Mouse (Mus musculus) frontal cortex, adult (tissue): Measurements from ENCODE around the gene Srd5a1.

Experiments
- ATAC-seq: cut with Nextera tagmentation; 2 replicates; pipeline ENCODE4 v1.9.2; 2017; ENCODE audit warnings: mild to moderate bottlenecking, moderate library complexity, mixed read lengths; ENCODE audit not compliant: low TSS enrichment

The Srd5a1 gene

DNA sequence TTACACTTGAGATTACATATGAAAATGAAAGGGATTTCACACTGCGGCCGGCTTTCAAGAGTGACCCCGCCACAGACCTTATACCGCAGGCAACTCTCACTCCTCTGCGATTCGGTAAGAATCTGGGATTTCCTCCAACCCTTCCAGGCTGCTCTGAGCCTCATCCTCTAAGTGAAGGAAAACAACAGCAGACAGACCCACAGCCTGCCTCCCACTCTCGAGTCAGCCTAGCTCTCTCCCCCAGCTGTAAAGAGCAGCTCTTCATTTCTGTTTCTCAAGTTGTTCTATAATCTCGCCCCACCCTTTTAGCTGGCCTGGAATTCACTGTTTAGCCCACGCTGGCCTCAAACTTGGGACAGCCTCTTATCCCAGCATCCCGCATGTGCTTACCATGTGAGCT lies 69.5 kb downstream of the Srd5a1 start:
- ATAC-seq: peak; percentile 92

DNA sequence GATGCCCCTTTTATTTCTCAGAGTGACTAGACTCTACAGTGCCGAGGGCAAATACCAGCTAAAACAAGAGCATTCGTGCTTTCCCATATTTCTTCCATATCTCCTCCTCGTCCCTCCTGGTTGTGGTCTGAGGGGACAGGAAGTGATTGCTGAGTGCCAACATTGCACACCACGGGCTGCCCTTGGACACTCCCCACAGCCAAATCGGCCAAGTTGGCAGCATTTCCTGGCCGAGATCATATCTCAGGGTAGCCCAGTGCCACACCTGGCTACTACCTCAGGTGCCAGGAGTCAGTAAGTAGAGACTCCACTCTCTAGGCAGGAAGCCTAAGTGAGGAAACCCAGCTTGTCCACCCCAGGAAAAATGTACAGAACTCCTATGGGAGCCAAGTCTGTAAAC lies 70.0 kb downstream of the Srd5a1 start:
- ATAC-seq: peak; percentile 3; the same call in 1 of the 2 replicates

DNA sequence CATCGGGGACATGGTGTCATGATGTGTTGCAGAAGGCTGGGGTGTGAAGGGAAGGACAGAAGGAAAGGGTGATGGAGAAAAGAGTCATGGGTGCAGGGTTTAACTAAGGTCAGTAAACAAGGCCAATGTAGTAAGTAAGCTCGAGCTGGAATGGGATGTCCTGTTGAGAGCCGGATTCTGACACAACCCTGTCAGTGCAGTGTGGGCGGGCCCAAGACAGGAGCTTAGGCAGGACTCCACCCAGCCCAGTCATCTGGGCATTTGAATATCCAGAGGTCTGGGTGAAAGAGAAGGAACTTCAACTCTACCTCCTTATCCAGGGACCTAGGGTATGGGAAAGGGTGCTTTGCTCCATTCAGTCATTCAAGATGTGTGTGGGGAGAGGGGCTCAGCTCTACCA lies 72.9 kb downstream of the Srd5a1 start:
- no peak for ATAC-seq

DNA sequence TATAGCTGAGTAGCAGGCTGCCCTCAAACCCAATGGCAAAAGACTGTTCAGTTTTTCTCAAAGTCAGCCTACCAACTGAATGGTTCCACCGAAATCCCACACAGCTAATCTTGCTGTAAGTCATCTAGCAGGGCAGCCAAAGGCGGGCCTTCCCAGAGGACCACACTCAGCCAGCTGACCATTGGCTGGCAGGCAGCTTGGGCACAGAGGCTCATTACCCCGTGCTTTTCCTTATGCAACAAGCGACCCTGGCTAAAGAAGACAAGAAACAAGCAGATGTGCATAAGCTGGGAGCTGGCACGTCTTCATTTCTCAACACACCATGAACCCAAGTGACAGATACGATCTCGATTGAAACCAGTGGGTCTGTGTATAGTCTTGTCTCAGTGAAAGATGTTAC lies 73.9 kb downstream of the Srd5a1 start:
- no peak for ATAC-seq

DNA sequence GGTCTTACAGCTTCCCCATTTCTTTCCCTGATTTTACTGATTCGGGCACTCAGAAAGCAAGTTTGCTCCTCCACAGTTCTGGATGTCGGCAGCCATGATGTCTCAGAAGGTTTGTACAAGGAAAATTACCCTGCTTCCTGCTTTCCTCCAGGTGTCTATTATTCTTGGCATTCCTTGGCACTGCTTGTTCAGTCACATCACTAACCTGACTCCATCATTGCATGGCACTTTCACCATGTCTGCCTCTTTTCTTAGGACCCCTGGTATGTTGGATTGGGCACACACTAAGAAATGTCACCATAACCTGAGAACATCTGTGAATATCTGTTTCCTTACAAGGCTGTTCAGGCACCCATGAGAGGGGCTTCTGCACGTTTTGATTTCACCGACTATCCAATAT lies 75.2 kb downstream of the Srd5a1 start:
- ATAC-seq: no peak

DNA sequence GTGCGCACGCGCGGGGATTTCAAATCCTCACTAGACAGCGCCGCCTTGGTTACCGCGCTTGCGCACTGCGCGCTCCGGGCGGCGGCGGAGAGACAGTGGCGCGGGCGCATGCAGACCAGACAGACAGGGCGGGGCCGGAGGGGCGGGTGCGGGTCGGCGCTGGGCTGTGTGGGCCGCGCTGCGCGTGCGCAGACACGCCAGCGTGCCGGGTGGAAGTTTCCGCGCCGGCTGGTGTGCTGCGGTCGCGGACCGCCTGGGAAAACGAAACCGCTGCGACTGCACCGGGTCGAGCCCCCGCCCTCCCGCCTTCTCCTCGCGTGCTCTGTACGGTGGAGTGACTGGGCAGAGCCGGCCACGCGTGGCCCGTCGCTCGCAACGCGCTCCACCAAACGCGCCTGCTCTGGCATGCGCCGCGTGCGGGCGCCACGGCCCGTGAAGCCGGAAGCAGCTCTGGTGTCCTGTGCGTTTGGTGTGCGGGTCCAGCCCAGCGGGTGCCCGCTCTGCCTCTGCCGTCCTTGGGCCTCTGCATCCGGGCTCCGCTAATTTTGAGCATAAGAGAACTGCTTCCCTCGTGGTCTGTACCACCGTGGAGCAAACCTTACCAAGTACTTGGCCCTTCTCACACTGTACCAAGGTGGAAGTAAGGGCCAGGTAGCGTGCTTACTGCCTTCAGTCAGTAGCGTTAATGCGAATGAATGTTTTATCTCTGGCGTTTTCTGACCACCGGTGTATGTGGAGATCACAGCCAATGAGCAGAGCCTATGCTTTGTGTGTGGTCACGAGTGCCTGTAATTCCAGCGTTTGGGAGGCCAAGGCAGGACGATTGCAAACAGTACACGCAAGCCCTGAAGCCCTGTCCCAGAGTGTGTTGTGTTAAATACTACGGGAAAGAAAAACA lies 76.3 kb downstream of the Srd5a1 start:
- peak; percentile 57 for ATAC-seq

DNA sequence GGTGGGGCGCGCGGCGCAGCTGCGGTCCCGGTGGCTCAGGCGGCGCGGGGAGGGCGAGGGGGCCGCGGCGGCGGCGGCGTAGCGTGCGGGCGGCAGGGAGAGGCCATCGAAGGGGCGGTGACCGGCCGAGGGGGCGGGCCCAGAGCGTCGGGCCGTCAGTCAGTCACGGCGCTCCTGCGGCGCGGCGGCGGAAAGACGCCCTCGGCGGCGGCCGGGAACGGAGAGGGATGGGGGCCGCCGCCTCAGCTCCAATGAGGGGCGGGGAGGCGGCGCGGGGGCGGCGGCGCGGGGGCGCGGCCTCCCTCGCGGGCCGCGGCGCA lies 76.9 kb downstream of the Srd5a1 start, which contains the start of gene Tent4a:
TSS of gene Tent4a (minus strand) at position 284 of the 320 bp plus-strand sequence.
- ATAC-seq: peak; percentile 41

DNA sequence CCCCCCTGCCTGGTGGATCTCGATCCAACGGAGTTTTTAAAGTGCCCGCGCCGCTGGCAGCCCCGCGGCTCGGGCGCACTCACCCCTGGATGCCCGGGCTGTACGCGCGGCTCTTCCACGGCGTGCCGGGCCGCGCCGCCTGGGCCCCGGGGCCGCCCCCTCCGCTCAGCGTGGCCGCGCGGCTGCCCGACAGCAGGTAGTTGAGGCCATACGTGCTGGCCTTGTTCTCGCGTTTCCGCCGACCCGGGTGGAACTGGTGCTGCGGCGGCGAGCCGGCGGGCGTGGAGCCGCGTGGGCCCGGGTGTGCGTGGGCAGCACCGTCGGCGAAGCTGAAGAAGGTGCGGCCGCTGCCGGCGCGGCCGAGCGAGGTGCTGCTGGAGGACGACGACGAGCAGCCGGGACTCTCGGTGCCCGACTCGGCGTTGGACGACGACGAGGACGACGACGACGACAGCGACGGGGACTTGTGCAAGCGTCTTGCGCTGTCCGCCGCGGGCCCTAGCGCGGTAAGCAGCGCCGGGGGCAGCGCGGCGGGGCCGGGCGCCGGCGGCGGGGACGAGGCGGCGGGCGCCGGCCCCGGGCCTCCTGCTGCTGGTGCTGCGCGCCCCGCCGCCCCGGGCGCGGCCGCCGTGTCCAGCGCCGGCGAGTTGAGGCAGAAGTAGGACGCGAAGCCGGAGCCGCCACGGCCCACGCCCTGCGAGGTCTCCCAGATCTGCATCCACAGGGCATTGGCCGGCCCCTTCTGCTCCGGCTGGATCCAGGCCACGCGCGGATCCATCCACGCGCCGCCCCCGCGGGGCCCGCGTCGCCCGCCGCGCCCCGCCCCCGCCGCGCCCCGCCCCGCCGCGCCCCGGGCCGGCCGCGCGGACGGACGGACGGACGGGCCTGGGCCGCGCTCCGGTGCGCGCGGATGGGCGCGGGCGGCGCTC lies 77.6 kb downstream of the Srd5a1 start, which contains the start of gene Nsun2:
TSS of gene Nsun2 (plus strand) at position 342 of the 929 bp plus-strand sequence.
- peak; percentile 7 for ATAC-seq

DNA sequence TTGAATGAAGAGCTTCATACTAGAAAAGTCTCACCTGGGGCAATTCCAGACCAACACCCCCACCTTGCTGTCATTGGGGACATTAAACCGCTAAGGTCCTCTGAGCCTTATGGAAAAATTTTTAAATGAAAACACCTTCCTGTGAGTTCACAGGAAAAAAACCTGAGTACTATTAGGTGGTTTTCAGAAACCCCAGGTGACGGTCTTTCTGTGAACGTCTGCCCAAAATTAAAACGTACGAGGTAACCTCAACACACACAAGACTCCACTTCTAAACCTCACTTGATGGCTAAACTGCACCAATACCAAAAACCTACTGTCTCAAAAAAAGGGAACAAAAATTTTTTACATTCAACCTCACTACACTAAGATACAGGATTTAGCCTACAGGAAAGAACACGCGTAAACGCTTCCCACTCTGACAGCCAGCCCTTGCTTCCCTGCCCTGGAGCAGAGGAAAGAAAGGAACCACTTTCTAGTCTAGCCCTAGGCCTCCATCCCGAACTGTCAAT lies 78.3 kb downstream of the Srd5a1 start:
- peak; percentile 0; the same call in 1 of the 2 replicates for ATAC-seq

DNA sequence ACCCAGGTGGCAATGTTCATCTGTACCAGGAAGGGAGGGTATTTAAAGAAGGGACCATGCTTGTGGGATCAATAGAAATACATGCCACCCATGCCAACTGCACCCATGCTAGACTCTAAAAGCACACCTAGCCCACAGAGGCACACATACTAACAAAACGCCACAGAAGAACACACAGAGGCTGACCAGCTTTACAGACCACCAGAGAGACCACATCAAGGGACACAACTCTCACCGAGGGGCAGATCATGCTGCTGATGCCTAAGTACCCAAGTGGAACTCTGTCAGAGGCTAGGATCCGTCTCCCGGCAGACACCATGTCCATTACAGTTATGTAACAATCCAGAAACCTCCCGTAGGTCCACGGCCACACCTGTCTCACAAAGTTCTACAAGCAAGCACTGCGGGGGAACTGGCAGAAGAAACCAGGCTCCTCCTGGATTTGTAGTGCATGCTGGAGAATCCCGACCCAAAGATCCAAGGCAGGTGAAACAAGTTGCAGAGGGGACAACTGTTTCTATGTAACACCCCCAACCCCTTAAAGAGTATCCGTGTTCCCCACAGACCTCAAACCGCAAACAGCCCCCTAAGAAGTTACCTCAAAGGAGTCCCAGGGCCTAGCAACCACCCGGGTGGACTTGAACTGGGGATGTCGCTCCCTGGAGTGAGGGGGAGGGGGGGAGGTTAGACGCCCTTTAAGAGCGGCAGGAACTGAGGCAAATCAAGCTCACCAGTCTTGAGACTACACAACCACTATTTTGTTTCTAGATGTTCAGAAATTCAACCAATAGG lies 78.9 kb downstream of the Srd5a1 start:
- no peak for ATAC-seq

DNA sequence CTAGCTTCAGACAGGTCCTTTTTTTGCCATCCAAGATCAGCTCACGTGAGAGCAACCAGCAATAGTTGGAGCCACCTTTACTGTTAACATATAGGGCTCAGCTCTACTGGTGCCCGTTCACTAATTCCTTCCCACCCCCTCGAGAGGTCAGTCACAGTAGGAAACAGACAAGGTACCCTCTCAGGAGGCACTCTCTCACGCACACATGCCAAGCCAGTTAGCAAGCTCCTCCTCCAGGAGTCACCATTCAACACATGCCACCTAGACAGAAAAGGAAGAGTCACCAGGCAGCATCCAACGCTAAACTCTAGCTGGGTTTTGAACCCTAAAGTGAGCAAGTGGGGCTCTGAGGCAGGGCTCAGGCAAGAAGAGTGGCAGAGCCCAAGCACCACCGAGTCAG lies 79.8 kb downstream of the Srd5a1 start:
- ATAC-seq: no peak

DNA sequence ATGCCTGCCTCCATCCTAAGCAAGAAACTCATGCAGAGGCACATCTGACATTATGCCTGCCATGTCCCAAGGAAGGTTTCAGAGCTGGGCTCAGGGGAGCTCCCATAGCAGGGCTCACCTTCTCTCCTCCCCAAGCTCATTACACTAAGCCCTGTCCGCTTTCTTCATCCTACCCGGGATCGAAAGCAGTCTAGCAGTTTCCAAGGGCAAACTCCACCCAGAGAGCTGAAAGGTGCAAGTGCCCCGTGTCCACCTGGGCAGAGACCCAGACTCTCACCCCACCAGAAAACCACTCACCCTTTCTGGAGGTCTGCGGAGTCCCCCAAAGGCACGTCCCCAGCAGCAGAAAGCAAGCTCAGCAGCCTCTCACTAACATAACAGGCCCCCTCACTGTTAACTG lies 80.3 kb downstream of the Srd5a1 start:
- no peak for ATAC-seq

DNA sequence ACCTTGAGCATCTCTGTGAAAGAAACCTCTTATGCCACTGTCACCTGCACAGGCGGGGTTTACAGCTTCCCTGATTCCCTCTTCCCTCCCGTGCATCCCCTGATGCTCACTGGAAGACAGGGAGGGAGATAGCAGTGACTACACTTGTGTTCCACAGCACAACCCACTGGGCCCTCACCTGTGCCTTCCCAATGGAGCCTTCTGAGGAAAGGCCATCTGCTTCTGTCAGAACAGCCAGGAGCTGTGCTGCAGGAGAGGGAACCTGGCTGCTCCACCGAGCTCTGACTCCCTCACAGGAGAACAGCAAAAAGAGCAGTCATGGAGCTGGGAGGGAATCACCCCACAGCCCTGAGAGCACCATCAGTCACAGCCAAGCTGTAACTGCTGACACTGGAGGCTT lies 81.1 kb downstream of the Srd5a1 start:
- ATAC-seq: no peak

DNA sequence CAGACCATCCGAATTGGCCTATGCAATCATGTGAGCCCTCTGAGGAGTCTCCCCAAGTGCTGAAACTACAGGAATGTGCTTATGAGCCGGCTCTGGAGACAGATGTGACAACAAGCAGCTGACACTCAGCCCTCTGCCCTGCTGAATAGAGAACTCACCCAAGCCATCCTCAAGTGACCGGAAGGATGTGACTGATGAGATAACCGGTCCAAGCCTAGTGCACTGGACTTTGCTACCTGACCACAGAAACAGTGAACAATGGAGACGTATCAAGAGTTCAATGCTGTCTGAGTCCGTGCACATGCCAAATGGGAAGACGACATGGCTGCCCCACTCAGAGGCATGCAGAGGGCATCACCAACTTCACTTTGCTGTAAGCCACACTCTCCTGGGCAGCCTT lies 82.7 kb downstream of the Srd5a1 start:
- no peak for ATAC-seq

DNA sequence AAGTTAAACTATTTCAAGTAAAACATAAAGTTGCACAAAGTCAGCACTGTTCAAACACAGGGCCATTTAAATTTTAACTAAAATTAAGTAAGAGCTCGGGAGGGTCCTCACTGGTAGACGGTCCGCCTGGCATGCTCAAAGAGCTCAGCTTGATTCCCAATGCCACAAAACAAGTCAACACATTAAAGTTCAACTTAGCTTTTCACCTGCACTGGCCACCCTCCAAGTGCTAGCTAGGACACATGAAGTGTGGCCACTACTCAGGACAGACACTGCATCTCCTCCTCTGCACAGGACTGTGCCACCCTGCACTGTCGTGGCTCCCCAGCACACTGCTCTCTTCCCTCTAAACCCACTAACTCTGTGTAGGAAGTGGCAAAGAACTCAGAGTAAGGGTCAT lies 85.4 kb downstream of the Srd5a1 start:
- ATAC-seq: no peak

DNA sequence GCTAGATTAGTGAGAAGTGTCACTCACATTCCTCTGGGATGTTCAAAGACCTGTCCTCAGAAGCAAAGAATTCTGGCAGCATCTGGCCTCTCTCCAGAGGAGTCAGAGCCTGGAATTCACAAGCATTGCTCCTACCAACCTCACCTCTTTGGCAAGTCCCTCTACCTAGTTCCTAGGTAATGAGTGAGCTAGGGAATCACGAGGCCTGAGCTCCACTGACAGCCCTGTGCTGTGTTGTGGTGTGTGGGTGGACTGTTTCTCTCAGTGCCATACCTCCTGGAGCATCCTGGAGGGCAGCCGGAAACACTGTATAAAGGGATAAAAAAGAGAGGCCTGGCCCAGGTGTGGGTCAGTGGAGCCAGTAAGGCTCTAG lies 87.1 kb downstream of the Srd5a1 start:
- ATAC-seq: peak; percentile 62
